Mouse (Mus musculus): ENCODE measurements around the gene Trmt11.

GRCm38 (mm10) chr10:30516771-30517170 lies 83.8 kb downstream of the Trmt11 start:
- TF ChIP-seq HCFC1 (IDR thresholded peaks at IDR 0.05; ENCODE audit: borderline replicate concordance, insufficient read depth, low read length) (no peak), ZNF384 (IDR thresholded peaks at IDR 0.05; ENCODE audit: low read depth, low read length) (no peak), ZC3H11A (IDR thresholded peaks at IDR 0.05; ENCODE audit: borderline replicate concordance, low read depth, low read length) (no peak)

Measured in ES-E14 (cell line).